Mouse (Mus musculus) forebrain, embryonic 10.5 days (tissue): Measurements from ENCODE around the gene Olfr1061. TPM values are rescaled to one million over a fixed set of nuclear protein-coding genes. Genes with fewer than 3 reads are reported as not detected.
"Not testable (repeated sequence)": the region's sequence is repeated elsewhere in the genome, so short reads cannot be mapped to it uniquely, and the experiment has no call there.

Source experiments
- DNase-seq: peaks from one replicate; pipeline ENCODE4 v3.0.0-alpha.2; 2017; ENCODE audit warnings: low spot score; ENCODE audit errors: extremely low spot score
- H3K27ac ChIP-seq: fragments of 300-500 bp; sonication (generic); 2 replicates; pipeline ENCODE4 v1.5.1; 2016; ENCODE audit warnings: mild to moderate bottlenecking
- H3K27me3 ChIP-seq: fragments of 300-500 bp; sonication (generic); 2 replicates; pipeline ENCODE4 v1.6.1; 2016; ENCODE audit warnings: mild to moderate bottlenecking; ENCODE audit not compliant: poor library complexity, severe bottlenecking
- H3K36me3 ChIP-seq: fragments of 300-500 bp; sonication (generic); replicated peaks from 2 replicates; pipeline ENCODE4 v1.6.1; 2016; ENCODE audit warnings: mild to moderate bottlenecking, moderate library complexity
- H3K4me1 ChIP-seq: fragments of 300-500 bp; sonication (generic); 2 replicates; pipeline ENCODE4 v1.6.1; 2016
- H3K4me3 ChIP-seq: fragments of 300-500 bp; sonication (generic); 2 replicates; pipeline ENCODE4 v1.5.1; 2016; ENCODE audit warnings: mild to moderate bottlenecking, moderate library complexity
- H3K9me3 ChIP-seq: fragments of 300-500 bp; sonication (generic); 2 replicates; pipeline ENCODE4 v1.6.1; 2016; ENCODE audit warnings: mild to moderate bottlenecking, moderate library complexity
- WGBS: fragments of 180-500 bp; shearing (Covaris S2); methylation state at CpG from one replicate; pipeline ENCODE4 v1.1.7; 2016; 5-methylcytosine and 5-hydroxymethylcytosine counted together
- polyA plus RNA-seq: library from polyadenylated mRNA; unstranded; fragments of >200 nt; fragmentation: Nextera tagmentation; extraction: Ambion mirVana; gene quantifications from 2 replicates; pipeline ENCODE4 v1.2.1, GENCODE M21; 2016

Olfr1061 gene
- not detected in 2 replicates for polyA plus RNA-seq

DNA sequence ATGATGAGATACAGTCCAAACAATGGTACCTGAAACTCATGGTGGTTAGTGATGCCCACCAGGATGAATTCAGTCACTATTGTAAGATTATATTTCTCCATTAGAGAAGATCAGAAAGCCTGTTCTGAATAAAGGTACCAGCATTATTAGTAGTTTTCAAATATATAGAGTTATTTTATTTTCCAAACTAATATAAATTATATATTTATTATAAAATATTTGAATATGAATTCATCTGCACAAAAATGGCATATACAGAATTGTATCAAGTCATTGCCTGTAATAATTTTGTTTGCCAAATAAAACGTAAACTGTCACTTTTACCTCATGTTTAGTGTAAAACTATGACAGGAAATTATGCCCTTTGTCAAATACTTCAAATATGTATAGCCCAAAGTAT lies at the start of gene Olfr1061:
Olfr1061 (minus strand) TSS at position 101 of the 400 bp plus-strand sequence.
- no peak within 1 kb of the TSS for H3K4me3 ChIP-seq
- H3K4me1 ChIP-seq, result no peaks in the 10 kb centered on the region
- 95% methylated on average over 1 of the region's 1 CpGs for WGBS
- no peaks in the 10 kb centered on the region for H3K9me3 ChIP-seq
- no peak within 1 kb of the TSS for H3K27ac ChIP-seq
- H3K36me3 ChIP-seq, result no peaks in the 10 kb centered on the region
- H3K27me3 ChIP-seq, result no peaks in the 10 kb centered on the region
- no peak for DNase-seq

GRCm38 (mm10) chr2:86460434-86460833 lies 46.6 kb upstream of the Olfr1061 start:
- WGBS, result 83% methylated on average over 1 of the region's 1 CpGs
- Histone ChIP-seq H3K4me1 (no peaks in the 10 kb centered on the region), H3K27ac (no peak overlapping the region), H3K36me3 (no peaks in the 10 kb centered on the region), H3K9me3 (no peaks in the 10 kb centered on the region), H3K4me3 (no peak overlapping the region), H3K27me3 (no peaks in the 10 kb centered on the region)
- no peak for DNase-seq

DNA sequence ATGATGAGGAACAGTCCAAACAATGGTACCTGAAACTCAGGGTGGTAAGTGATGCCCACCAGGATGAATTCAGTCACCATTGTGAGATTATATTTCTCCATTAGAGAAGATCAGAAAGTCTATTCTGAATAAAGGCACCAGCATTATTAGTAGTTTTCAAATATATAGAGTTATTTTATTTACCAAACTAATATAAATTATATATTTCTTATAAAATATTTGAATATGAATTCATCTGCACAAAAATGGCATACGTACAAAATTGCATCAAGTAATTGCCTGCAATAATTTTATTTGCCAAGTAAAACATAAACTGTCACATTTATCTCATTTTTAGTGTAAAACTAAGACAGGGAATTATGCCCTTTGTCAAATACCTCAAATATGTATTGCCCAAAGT lies 42.3 kb upstream of the Olfr1061 start, which contains the start of gene Olfr1066:
Olfr1066 (minus strand) TSS at position 101 of the 400 bp plus-strand sequence.
- no peak for DNase-seq
- H3K4me3 ChIP-seq, result no peak within 1 kb of the TSS
- 87% methylated on average over 1 of the region's 1 CpGs for WGBS
- H3K36me3 ChIP-seq, result no peaks in the 10 kb centered on the region
- no peaks in the 10 kb centered on the region for H3K27me3 ChIP-seq
- H3K4me1 ChIP-seq, result no peaks in the 10 kb centered on the region
- no peak within 1 kb of the TSS for H3K27ac ChIP-seq
- H3K9me3 ChIP-seq, result no peaks in the 10 kb centered on the region

GRCm38 (mm10) chr2:86450491-86450890 lies 36.6 kb upstream of the Olfr1061 start, which contains the start of gene Olfr1065:
Olfr1065 (minus strand) TSS chr2:86450591.
- H3K9me3 ChIP-seq, H3K27ac ChIP-seq, H3K4me1 ChIP-seq, DNase-seq, H3K27me3 ChIP-seq, H3K36me3 ChIP-seq, H3K4me3 ChIP-seq: not testable (repeated sequence)
- WGBS, result 91% methylated on average over 1 of the region's 1 CpGs

- not testable (repeated sequence) for H3K9me3 ChIP-seq
Observed at GRCm38 (mm10) chr2:86442101-86442500, 28.3 kb upstream of the Olfr1061 start.

DNA sequence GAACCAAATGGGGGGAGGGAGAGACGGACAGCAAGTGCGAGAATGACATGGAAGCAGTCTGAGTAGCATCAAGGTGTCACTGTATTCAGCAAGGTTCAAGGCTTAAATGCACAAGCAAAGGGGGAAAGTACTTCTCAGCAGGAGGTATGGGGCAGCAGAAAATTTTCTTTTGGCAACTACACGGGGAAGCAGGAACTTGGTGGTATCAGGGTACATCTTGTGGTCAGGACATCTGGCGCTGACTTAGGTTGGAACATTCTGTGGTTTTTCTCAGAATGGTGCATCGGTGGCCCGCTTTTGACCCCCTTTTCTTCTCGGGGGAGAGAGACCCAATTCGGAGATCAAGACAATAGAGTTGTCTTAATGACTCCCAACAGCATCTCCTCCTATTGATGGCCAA lies 14.7 kb upstream of the Olfr1061 start:
- not testable (repeated sequence) for H3K9me3 ChIP-seq, DNase-seq, H3K36me3 ChIP-seq, H3K27me3 ChIP-seq, H3K27ac ChIP-seq, H3K4me1 ChIP-seq, H3K4me3 ChIP-seq
- 90% methylated on average over 8 of the region's 8 CpGs for WGBS

More at GRCm38 (mm10) chr2:86442101-86442500, 28.3 kb upstream of the Olfr1061 start:
- DNase-seq, H3K4me3 ChIP-seq, H3K4me1 ChIP-seq, H3K27ac ChIP-seq, H3K27me3 ChIP-seq, H3K36me3 ChIP-seq: not testable (repeated sequence)
- 66% methylated on average over 1 of the region's 1 CpGs for WGBS

DNA sequence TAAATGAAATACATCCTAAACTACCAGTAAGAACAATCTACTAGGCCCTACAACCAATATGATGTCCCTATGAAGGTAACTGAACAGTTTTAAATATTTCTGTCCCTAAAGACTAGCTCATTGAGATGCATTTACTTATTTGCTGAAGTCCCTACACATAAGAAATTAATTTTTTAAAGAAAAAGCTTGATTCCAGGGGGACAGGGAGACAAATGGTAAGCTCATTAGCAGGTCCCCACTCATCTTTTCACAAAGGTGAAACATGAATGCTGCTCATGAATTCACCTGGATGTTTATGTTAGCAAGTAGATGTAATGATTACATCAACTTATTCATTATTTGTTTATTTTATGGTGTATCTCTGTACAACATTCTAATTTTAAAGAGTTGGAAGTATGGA lies 12.8 kb upstream of the Olfr1061 start, which contains the start of gene Olfr1062:
Olfr1062 (minus strand) TSS at position 101 of the 400 bp plus-strand sequence.
- H3K4me1 ChIP-seq, result not testable (repeated sequence)

GRCm38 (mm10) chr2:86395114-86395513 lies 18.7 kb downstream of the Olfr1061 start:
- Histone ChIP-seq H3K9me3 (no peaks in the 10 kb centered on the region), H3K27me3 (no peaks in the 10 kb centered on the region), H3K27ac (no peak overlapping the region), H3K4me3 (no peak overlapping the region), H3K36me3 (no peaks in the 10 kb centered on the region), H3K4me1 (no peaks in the 10 kb centered on the region)
- WGBS, result 95% methylated on average over 2 of the region's 2 CpGs
- DNase-seq, result no peak

More for the DNA sequence above, 12.8 kb upstream of the Olfr1061 start, which contains the start of gene Olfr1062:
- not testable (repeated sequence) for H3K4me3 ChIP-seq, H3K27ac ChIP-seq, H3K9me3 ChIP-seq, H3K36me3 ChIP-seq, H3K27me3 ChIP-seq, DNase-seq

GRCm38 (mm10) chr2:86388461-86388860 lies 25.4 kb downstream of the Olfr1061 start, which contains the start of gene Olfr1058:
Olfr1058 (minus strand) TSS chr2:86388561.
- H3K27ac ChIP-seq, H3K9me3 ChIP-seq, H3K36me3 ChIP-seq, H3K4me3 ChIP-seq, H3K4me1 ChIP-seq, H3K27me3 ChIP-seq, DNase-seq: not testable (repeated sequence)

DNA sequence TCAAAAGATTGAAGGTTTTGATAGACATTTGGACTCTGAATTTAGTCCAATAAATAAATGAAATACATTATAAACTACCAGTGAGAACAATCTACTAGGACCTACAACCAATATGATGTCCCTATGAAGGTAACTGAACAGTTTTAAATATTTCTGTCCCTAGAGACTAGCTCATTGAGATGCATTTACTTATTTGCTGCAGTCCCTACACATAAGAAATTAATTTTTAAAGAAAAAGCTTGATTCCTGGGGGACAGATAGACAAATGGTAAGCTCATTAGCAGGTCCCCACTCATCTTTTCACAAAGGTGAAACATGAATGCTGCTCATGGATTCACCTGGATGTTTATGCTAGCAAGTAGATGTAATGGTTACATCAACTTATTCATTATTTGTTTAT lies 35.6 kb downstream of the Olfr1061 start, which contains the start of gene Olfr1057:
Olfr1057 (minus strand) TSS at position 101 of the 400 bp plus-strand sequence.
- H3K9me3 ChIP-seq, result no peaks in the 10 kb centered on the region
- no peaks in the 10 kb centered on the region for H3K36me3 ChIP-seq

DNA sequence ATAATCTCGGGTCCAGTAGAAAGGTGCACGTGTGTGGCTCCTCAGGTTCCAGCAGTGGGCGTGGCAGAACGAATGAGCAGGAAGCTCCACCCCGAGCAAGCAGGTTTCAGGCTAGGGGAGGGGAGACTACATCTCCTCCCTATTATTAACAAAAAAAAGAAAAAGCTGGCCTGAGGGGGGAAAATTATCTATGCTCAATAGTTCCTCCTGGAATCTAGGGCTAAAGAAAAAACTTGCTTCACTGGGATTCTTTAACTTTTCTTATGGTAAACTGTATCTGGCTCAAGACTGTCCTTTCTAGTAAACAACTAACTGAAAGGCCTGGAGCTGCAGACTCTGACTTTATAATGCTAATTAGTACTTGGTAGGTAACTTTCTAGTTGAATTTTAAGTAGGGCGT lies 47.5 kb downstream of the Olfr1061 start:
- H3K27me3 ChIP-seq, H3K36me3 ChIP-seq, H3K27ac ChIP-seq, H3K4me3 ChIP-seq, H3K9me3 ChIP-seq, DNase-seq, H3K4me1 ChIP-seq: not testable (repeated sequence)
- 75% methylated on average over 1 of the region's 6 CpGs for WGBS

More for the DNA sequence above, 35.6 kb downstream of the Olfr1061 start, which contains the start of gene Olfr1057:
- no peak for DNase-seq
- no peak within 1 kb of the TSS for H3K27ac ChIP-seq
- no peaks in the 10 kb centered on the region for H3K27me3 ChIP-seq
- H3K4me1 ChIP-seq, result no peaks in the 10 kb centered on the region
- H3K4me3 ChIP-seq, result no peak within 1 kb of the TSS
